Mouse (Mus musculus): Measurements from ENCODE around the gene Lypd6. TPM values are rescaled to one million over a fixed set of nuclear protein-coding genes. Genes with fewer than 3 reads are reported as not detected.

Gene Lypd6
- polyA plus RNA-seq (2015; fragmentation: Nextera tagmentation; extraction: Ambion mirVana) = 9.6 and 10.9 TPM in 2 replicates

- H3K4me1 ChIP-seq = peaks cover 13% of the 10 kb centered on the region
- ATAC-seq (replicated peaks; ENCODE audit: low FRiP score) = peak; percentile 98
- whole genome bisulfite sequencing = under 1% methylated on average over 61 of the region's 76 CpGs
- no peaks in the 10 kb centered on the region for H3K9me3 ChIP-seq (replicated peaks)
- H3K27me3 ChIP-seq = 0 out of 2 replicates have a peak, but pooled peaks cover 9% of the 10 kb centered on the region
- H3K4me3 ChIP-seq (replicated peaks) = peak within 1 kb of the TSS; percentile 68
- H3K9ac ChIP-seq = peak within 1 kb of the TSS; percentile 61
- no peaks in the 10 kb centered on the region for H3K36me3 ChIP-seq
- peak within 1 kb of the TSS; percentile 81 for H3K27ac ChIP-seq
- peak within 1 kb of the TSS; percentile 95 for H3K4me2 ChIP-seq
Observed at GRCm38 (mm10) chr2:50066246-50066967, at the start of gene Lypd6. Gene Lypd6 (plus strand): TSS chr2:50066429.

DNA sequence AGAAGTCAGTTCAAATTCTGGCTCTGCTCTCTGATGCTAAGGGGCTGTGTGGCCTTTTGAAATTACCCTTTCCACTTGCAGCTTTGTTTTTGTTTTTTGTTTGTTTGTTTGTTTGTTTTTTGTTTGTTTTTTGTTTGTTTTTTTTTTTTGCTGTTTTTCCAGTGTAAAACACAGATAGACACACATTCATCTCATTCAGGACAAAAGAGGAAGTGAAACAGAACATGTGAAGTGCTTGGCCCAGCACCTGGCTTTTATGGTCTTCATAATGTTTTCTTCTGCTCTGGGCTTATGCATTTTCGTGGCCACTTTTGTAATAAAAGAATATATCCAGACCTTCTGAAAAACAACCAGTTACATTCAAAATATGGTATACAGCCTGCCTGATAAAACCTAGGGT, 46.8 kb upstream of the Lypd6 start:
- Histone ChIP-seq H3K4me1 (no peaks in the 10 kb centered on the region), H3K4me3 (replicated peaks) (no peak overlapping the region), H3K4me2 (no peak overlapping the region), H3K9ac (no peak overlapping the region), H3K27me3 (no peaks in the 10 kb centered on the region), H3K27ac (no peak overlapping the region), H3K9me3 (replicated peaks) (no peaks in the 10 kb centered on the region), H3K36me3 (no peaks in the 10 kb centered on the region)
- ATAC-seq (replicated peaks; ENCODE audit: low FRiP score) = no peak
- 80% methylated on average over 1 of the region's 1 CpGs for whole genome bisulfite sequencing

DNA sequence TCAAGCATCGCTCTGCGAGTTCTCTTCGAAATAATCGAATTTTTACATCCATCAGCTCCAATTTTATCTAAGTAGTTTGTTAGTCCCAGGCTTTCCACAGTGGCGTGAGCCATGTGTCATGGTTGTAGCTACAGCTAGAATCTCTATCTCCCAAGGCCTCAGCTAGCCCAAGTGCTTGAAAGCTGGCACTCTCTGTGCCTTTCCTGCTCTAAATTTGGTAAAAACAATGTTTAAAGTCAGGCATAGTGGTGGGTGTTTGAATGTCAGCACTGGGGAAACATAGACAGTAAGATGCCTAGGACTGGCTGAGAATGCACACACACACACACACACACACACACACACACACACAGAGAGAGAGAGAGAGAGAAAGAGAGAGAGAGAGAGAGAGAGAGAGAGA, 40.7 kb upstream of the Lypd6 start:
- H3K4me2 ChIP-seq = no peak overlapping the region
- no peak overlapping the region for H3K27ac ChIP-seq
- H3K4me3 ChIP-seq (replicated peaks) = no peak overlapping the region
- no peak for ATAC-seq (replicated peaks; ENCODE audit: low FRiP score)
- no peaks in the 10 kb centered on the region for H3K9me3 ChIP-seq (replicated peaks)
- WGBS = 87% methylated on average over 5 of the region's 5 CpGs
- no peaks in the 10 kb centered on the region for H3K36me3 ChIP-seq
- no peak overlapping the region for H3K9ac ChIP-seq
- no peaks in the 10 kb centered on the region for H3K27me3 ChIP-seq
- H3K4me1 ChIP-seq = no peaks in the 10 kb centered on the region

- ATAC-seq (replicated peaks; ENCODE audit: low FRiP score) = no peak
- Histone ChIP-seq H3K4me3 (replicated peaks) (no peak overlapping the region), H3K4me1 (no peaks in the 10 kb centered on the region), H3K9ac (no peak overlapping the region), H3K27me3 (no peaks in the 10 kb centered on the region), H3K9me3 (replicated peaks) (no peaks in the 10 kb centered on the region), H3K36me3 (no peaks in the 10 kb centered on the region), H3K27ac (no peak overlapping the region), H3K4me2 (no peak overlapping the region)
- WGBS = 74% methylated on average over 8 of the region's 8 CpGs
Observed at GRCm38 (mm10) chr2:50028930-50029329, 37.3 kb upstream of the Lypd6 start.

DNA sequence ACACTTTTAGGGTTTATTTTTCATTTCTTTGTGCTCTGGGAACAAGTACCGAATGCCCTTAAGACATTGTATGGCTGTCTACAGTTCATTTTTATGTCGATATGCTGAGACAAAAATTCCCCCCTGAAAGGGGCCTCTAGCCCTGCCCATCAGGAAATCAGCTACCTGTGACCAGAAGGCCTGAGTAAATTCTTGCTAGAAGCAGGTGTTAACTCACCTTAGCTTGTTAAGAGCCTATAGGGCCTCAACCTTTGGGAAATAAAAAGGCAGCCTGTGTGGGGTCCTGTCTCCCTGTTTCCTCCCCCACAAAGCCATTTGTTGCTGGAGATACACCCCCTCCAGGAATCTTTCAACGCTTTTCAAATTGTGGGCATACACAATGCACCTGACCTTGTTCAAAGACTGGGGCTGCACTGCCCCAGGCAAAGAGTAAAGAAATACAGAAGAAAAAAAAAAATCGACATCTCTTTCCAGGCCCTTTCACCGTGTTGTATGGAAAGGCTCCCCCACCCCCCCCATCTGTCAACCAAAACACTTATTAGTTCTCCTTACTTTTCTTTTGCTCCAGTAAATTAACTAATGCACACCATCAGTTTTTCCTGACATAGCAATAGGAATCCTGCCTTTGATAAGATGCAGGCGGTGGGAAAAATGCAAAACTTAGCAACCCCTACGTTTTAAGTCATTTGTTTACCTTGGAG, 21.9 kb upstream of the Lypd6 start:
- no peak overlapping the region for H3K4me3 ChIP-seq (replicated peaks)
- no peak for ATAC-seq (replicated peaks; ENCODE audit: low FRiP score)
- no peak overlapping the region for H3K9ac ChIP-seq
- H3K36me3 ChIP-seq = no peaks in the 10 kb centered on the region
- H3K27me3 ChIP-seq = no peaks in the 10 kb centered on the region
- no peaks in the 10 kb centered on the region for H3K9me3 ChIP-seq (replicated peaks)
- H3K4me2 ChIP-seq = no peak overlapping the region
- H3K27ac ChIP-seq = no peak overlapping the region
- WGBS = 54% methylated on average over 7 of the region's 7 CpGs
- H3K4me1 ChIP-seq = peaks cover 9% of the 10 kb centered on the region

GRCm38 (mm10) chr2:50044871-50045470, 21.3 kb upstream of the Lypd6 start:
- no peaks in the 10 kb centered on the region for H3K9me3 ChIP-seq (replicated peaks)
- no peak overlapping the region for H3K4me3 ChIP-seq (replicated peaks)
- no peak for ATAC-seq (replicated peaks; ENCODE audit: low FRiP score)
- no peaks in the 10 kb centered on the region for H3K27me3 ChIP-seq
- no peak overlapping the region for H3K9ac ChIP-seq
- 75% methylated on average over 7 of the region's 7 CpGs for WGBS
- H3K27ac ChIP-seq = no peak overlapping the region
- H3K4me1 ChIP-seq = peaks cover 9% of the 10 kb centered on the region
- H3K36me3 ChIP-seq = no peaks in the 10 kb centered on the region
- no peak overlapping the region for H3K4me2 ChIP-seq

- Histone ChIP-seq H3K4me1 (peaks cover 9% of the 10 kb centered on the region), H3K4me2 (no peak overlapping the region), H3K4me3 (replicated peaks) (no peak overlapping the region), H3K36me3 (no peaks in the 10 kb centered on the region), H3K27me3 (no peaks in the 10 kb centered on the region), H3K9me3 (replicated peaks) (no peaks in the 10 kb centered on the region), H3K27ac (no peak overlapping the region), H3K9ac (no peak overlapping the region)
- ATAC-seq (replicated peaks; ENCODE audit: low FRiP score) = no peak
- 80% methylated on average over 4 of the region's 4 CpGs for WGBS
Observed at GRCm38 (mm10) chr2:50045841-50046240, 20.4 kb upstream of the Lypd6 start.

DNA sequence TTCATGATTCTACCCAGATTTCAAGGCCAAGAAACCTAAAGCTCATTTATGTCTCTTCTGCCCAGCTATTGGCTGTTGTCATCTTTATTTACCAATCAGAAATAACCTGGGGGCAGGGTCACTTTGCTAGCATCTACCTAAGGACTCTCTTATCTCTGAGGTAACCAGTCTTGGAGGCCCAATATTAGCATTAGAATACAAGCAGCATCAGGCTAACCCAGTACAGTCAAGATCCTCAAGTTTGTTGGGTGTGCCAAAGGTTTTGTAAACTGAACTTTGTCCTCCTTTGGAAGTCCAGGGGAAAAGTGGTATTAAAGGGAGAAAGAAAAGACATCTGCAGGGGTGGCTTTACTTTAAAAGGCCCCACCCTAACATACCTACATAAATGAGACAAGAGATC, 17.8 kb upstream of the Lypd6 start:
- Histone ChIP-seq H3K27ac (no peak overlapping the region), H3K27me3 (no peaks in the 10 kb centered on the region), H3K9me3 (replicated peaks) (no peaks in the 10 kb centered on the region), H3K36me3 (no peaks in the 10 kb centered on the region), H3K4me1 (peaks cover 9% of the 10 kb centered on the region), H3K9ac (no peak overlapping the region), H3K4me2 (no peak overlapping the region), H3K4me3 (replicated peaks) (no peak overlapping the region)
- ATAC-seq (replicated peaks; ENCODE audit: low FRiP score) = no peak

DNA sequence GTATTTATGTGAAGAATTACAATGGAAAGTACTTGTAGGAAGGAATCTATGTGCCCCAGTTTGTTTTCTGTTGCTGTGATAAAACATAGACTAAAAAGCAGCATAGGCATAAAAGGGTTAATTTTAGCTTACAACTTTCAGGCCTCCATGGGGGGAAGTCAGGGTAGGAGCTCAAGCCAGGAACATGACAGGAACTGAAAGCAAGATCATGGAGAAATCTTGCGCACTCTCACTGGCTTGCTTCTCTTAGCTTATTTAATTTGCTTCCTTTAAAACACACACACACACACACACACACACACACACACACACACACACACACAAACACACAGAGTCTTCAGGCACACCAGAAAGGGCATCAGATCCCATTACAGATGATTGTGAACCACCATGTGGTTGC, 12.3 kb upstream of the Lypd6 start:
- H3K9ac ChIP-seq = no peak overlapping the region
- no peak for ATAC-seq (replicated peaks; ENCODE audit: low FRiP score)
- 73% methylated on average over 1 of the region's 1 CpGs for WGBS
- no peaks in the 10 kb centered on the region for H3K4me1 ChIP-seq
- no peak overlapping the region for H3K27ac ChIP-seq
- no peaks in the 10 kb centered on the region for H3K27me3 ChIP-seq
- no peaks in the 10 kb centered on the region for H3K9me3 ChIP-seq (replicated peaks)
- H3K4me3 ChIP-seq (replicated peaks) = no peak overlapping the region
- no peak overlapping the region for H3K4me2 ChIP-seq
- H3K36me3 ChIP-seq = no peaks in the 10 kb centered on the region

GRCm38 (mm10) chr2:50065902-50066245, 355 bp upstream of the Lypd6 start:
- Histone ChIP-seq H3K4me1 (peaks cover 13% of the 10 kb centered on the region), H3K27me3 (0 out of 2 replicates have a peak, but pooled peaks cover 6% of the 10 kb centered on the region), H3K27ac (peak overlapping the region; percentile 81), H3K9ac (0 out of 2 replicates have a peak overlapping the region, but pooled peaks have one; percentile 11), H3K4me2 (peak overlapping the region; percentile 95), H3K4me3 (replicated peaks) (peak overlapping the region; percentile 68), H3K9me3 (replicated peaks) (no peaks in the 10 kb centered on the region), H3K36me3 (no peaks in the 10 kb centered on the region)
- ATAC-seq (replicated peaks; ENCODE audit: low FRiP score) = no peak
- WGBS = under 1% methylated on average over 14 of the region's 14 CpGs

- Histone ChIP-seq H3K27me3 (0 out of 2 replicates have a peak, but pooled peaks cover 10% of the 10 kb centered on the region), H3K27ac (peak overlapping the region; percentile 81), H3K4me1 (peaks cover 13% of the 10 kb centered on the region), H3K36me3 (no peaks in the 10 kb centered on the region), H3K9me3 (replicated peaks) (no peaks in the 10 kb centered on the region), H3K4me2 (peak overlapping the region; percentile 95), H3K9ac (peak overlapping the region; percentile 61), H3K4me3 (replicated peaks) (peak overlapping the region; percentile 68)
- WGBS = under 1% methylated on average over 9 of the region's 9 CpGs
- ATAC-seq (replicated peaks; ENCODE audit: low FRiP score) = no peak
Observed at GRCm38 (mm10) chr2:50066968-50067315, 713 bp downstream of the Lypd6 start.

- Histone ChIP-seq H3K27me3 (0 out of 2 replicates have a peak, but pooled peaks cover 10% of the 10 kb centered on the region), H3K4me3 (replicated peaks) (no peak overlapping the region), H3K4me2 (no peak overlapping the region), H3K9me3 (replicated peaks) (no peaks in the 10 kb centered on the region), H3K27ac (no peak overlapping the region), H3K9ac (no peak overlapping the region), H3K36me3 (no peaks in the 10 kb centered on the region), H3K4me1 (peaks cover 13% of the 10 kb centered on the region)
- no peak for ATAC-seq (replicated peaks; ENCODE audit: low FRiP score)
- WGBS = 50% methylated on average over 13 of the region's 13 CpGs
Observed at GRCm38 (mm10) chr2:50069571-50070295, 3.5 kb downstream of the Lypd6 start.
